Mouse (Mus musculus) forebrain, embryonic 15.5 days (tissue): ENCODE results near the gene Pigm. TPM values are rescaled to one million over a fixed set of nuclear protein-coding genes. Genes with fewer than 3 reads are reported as not detected.

Source experiments
- ATAC-seq: fragments of 200-750 bp; cut with Nextera tagmentation; replicated peaks from 2 replicates; pipeline ENCODE4 v1.8.0; 2017; ENCODE audit warnings: mild to moderate bottlenecking, moderate TSS enrichment, moderate library complexity
- H3K27ac ChIP-seq: fragments of 300-500 bp; sonication (generic); replicated peaks from 2 replicates; pipeline ENCODE4 v1.5.1; 2015; ENCODE audit warnings: mild to moderate bottlenecking, inconsistent platforms
- H3K27me3 ChIP-seq: fragments of 300-500 bp; sonication (generic); 2 replicates; pipeline ENCODE4 v1.6.1; 2015; ENCODE audit warnings: inconsistent platforms
- H3K36me3 ChIP-seq: fragments of 300-500 bp; sonication (generic); 2 replicates; pipeline ENCODE4 v1.6.1; 2015; ENCODE audit warnings: mild to moderate bottlenecking, inconsistent platforms
- H3K4me1 ChIP-seq: fragments of 300-500 bp; sonication (generic); 2 replicates; pipeline ENCODE4 v1.6.1; 2015; ENCODE audit warnings: inconsistent platforms
- H3K4me2 ChIP-seq: fragments of 300-500 bp; sonication (generic); replicated peaks from 2 replicates; pipeline ENCODE4 v1.6.1; 2015; ENCODE audit warnings: mild to moderate bottlenecking, inconsistent platforms
- H3K4me3 ChIP-seq: fragments of 300-500 bp; sonication (generic); 2 replicates; pipeline ENCODE4 v1.5.1; 2015; ENCODE audit warnings: mild to moderate bottlenecking, inconsistent platforms
- H3K9ac ChIP-seq: fragments of 300-500 bp; sonication (generic); replicated peaks from 2 replicates; pipeline ENCODE4 v1.6.1; 2015; ENCODE audit warnings: mild to moderate bottlenecking, inconsistent platforms
- H3K9me3 ChIP-seq: fragments of 300-500 bp; sonication (generic); 2 replicates; pipeline ENCODE4 v1.6.1; 2016; ENCODE audit warnings: inconsistent platforms
- WGBS: fragments of 180-500 bp; shearing (Covaris S2); methylation state at CpG from one replicate; pipeline ENCODE4 v1.1.7; 2015; ENCODE audit warnings: mixed read lengths; 5-methylcytosine and 5-hydroxymethylcytosine counted together
- polyA plus RNA-seq: library from polyadenylated mRNA; unstranded; fragments of >200 nt; fragmentation: Nextera tagmentation; extraction: Ambion mirVana; gene quantifications from 2 replicates; pipeline ENCODE4 v1.2.1, GENCODE M21; 2015

The Pigm gene
- 4.7 TPM in 2 replicates for polyA plus RNA-seq

DNA sequence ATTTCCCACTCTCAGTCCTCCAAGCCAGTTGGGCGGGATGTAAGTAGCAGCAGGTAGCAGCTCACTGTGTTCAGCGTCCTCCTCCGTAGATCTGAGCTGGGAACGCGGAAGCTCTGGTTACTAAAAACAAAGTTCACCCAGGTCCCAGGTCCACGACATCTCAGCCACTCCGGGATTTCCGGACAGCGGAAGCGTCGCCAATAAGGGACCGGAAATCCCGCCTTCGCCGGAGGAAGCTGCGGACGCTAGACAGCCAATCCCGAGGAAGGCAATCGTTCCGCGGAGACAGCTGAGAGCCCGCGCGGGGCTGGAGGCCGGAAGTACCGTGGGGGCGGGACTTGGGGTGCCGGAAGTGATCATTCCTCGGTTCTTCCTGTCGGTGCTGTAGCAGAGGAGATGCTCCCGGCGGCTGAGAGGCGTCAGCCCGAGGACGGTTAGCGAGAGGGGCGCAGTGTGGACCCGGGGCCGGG lies at the start of gene Pigm:
Gene Pigm (plus strand): TSS at position 349 of the 470 bp plus-strand sequence.
- H3K36me3 ChIP-seq, result peaks cover 14% of the 10 kb centered on the region
- ATAC-seq, result peak; percentile 99
- no peaks in the 10 kb centered on the region for H3K27me3 ChIP-seq
- H3K4me1 ChIP-seq, result peaks cover 45% of the 10 kb centered on the region
- peak within 1 kb of the TSS; percentile 91 for H3K4me3 ChIP-seq
- peak within 1 kb of the TSS; percentile 81 for H3K9ac ChIP-seq
- H3K27ac ChIP-seq, result peak within 1 kb of the TSS; percentile 67
- H3K9me3 ChIP-seq, result no peaks in the 10 kb centered on the region
- WGBS, result under 1% methylated on average over 39 of the region's 39 CpGs
- H3K4me2 ChIP-seq, result peak within 1 kb of the TSS; percentile 99

- Histone ChIP-seq H3K36me3 (no peaks in the 10 kb centered on the region), H3K27ac (no peak overlapping the region), H3K4me2 (peak overlapping the region; percentile 88), H3K4me1 (peaks cover 42% of the 10 kb centered on the region), H3K4me3 (peak overlapping the region; percentile 51), H3K27me3 (no peaks in the 10 kb centered on the region; the same call in 1 of the 2 replicates), H3K9ac (peak overlapping the region; percentile 33), H3K9me3 (no peaks in the 10 kb centered on the region)
- no peak for ATAC-seq
- 68% methylated on average over 11 of the region's 11 CpGs for WGBS
Observed at GRCm38 (mm10) chr1:172326684-172327083, 49.7 kb upstream of the Pigm start.

- Histone ChIP-seq H3K4me2 (no peak overlapping the region), H3K9me3 (no peaks in the 10 kb centered on the region), H3K9ac (no peak overlapping the region), H3K4me3 (no peak overlapping the region), H3K36me3 (no peaks in the 10 kb centered on the region), H3K27me3 (no peaks in the 10 kb centered on the region; the same call in 1 of the 2 replicates), H3K4me1 (peaks cover 42% of the 10 kb centered on the region), H3K27ac (no peak overlapping the region)
- 93% methylated on average over 16 of the region's 16 CpGs for WGBS
- ATAC-seq, result no peak
Observed at GRCm38 (mm10) chr1:172327206-172328001, 48.9 kb upstream of the Pigm start.

GRCm38 (mm10) chr1:172328041-172328440 lies 48.3 kb upstream of the Pigm start:
- 90% methylated on average over 3 of the region's 3 CpGs for WGBS
- no peak overlapping the region for H3K4me2 ChIP-seq
- no peaks in the 10 kb centered on the region for H3K9me3 ChIP-seq
- H3K36me3 ChIP-seq, result no peaks in the 10 kb centered on the region
- peaks cover 37% of the 10 kb centered on the region for H3K4me1 ChIP-seq
- no peak overlapping the region for H3K9ac ChIP-seq
- H3K4me3 ChIP-seq, result no peak overlapping the region
- no peak overlapping the region for H3K27ac ChIP-seq
- H3K27me3 ChIP-seq, result no peaks in the 10 kb centered on the region; the same call in 1 of the 2 replicates
- no peak for ATAC-seq

DNA sequence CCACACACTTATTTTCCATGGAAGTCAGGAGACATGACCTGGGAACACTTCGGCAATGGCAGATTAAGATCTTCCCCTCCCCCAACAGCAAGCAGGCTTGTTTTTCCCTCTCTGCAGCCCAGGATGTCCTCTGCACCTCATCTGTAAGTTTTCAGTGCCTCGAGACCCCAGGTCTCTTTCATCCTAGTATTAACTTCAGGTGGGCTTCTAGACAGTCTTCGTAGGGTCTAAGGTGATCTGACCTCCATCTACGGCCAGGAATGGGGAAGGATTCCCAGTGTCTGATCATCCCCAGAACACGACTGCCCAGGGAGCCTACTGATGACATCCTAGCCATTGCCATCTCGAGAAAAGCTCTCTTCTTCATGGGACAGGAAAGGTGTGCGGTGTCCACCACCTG lies 47.9 kb upstream of the Pigm start:
- H3K4me3 ChIP-seq, result peak overlapping the region; percentile 34
- WGBS, result 86% methylated on average over 7 of the region's 7 CpGs
- H3K9ac ChIP-seq, result no peak overlapping the region

GRCm38 (mm10) chr1:172329131-172329530 lies 47.2 kb upstream of the Pigm start, which contains the start of gene Kcnj9:
Gene Kcnj9 (minus strand): TSS chr1:172329318.
- 10% methylated on average over 9 of the region's 9 CpGs for WGBS
- Histone ChIP-seq H3K4me2 (peak within 1 kb of the TSS; percentile 46), H3K27ac (peak within 1 kb of the TSS; percentile 47), H3K9ac (peak within 1 kb of the TSS; percentile 37; the same call in 1 of the 2 replicates), H3K4me3 (peak within 1 kb of the TSS; percentile 34), H3K27me3 (no peaks in the 10 kb centered on the region; the same call in 1 of the 2 replicates), H3K4me1 (peaks cover 28% of the 10 kb centered on the region), H3K36me3 (no peaks in the 10 kb centered on the region), H3K9me3 (no peaks in the 10 kb centered on the region)
- ATAC-seq, result peak; percentile 88

More for the DNA sequence above, 47.9 kb upstream of the Pigm start:
- ATAC-seq, result no peak
- Histone ChIP-seq H3K9me3 (no peaks in the 10 kb centered on the region), H3K4me1 (peaks cover 32% of the 10 kb centered on the region), H3K36me3 (no peaks in the 10 kb centered on the region), H3K27me3 (no peaks in the 10 kb centered on the region; the same call in 1 of the 2 replicates), H3K4me2 (peak overlapping the region; percentile 46), H3K27ac (no peak overlapping the region)

DNA sequence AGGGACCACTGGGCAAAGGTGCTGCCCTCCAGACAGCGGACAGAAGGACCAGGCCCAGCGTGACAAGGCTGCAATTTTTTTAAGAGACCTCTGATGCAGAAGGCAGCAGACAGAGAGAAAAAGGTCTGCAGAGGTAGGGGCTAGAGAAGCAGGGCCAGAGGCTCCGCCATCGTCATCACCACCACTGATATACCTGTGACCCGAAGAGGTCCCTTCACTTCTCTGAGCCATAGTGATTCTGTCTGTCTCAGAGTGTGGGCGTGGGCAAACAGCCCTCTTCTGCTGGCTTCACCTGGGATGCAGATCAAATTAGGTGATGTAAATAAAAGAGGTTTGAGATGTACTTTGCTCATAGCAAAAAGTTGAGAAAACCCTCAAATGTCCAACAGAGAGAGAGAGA lies 46.7 kb upstream of the Pigm start:
- H3K4me1 ChIP-seq, result peaks cover 24% of the 10 kb centered on the region
- peak overlapping the region; percentile 46; the same call in 1 of the 2 replicates for H3K4me2 ChIP-seq
- 0 out of 2 replicates have a peak overlapping the region, but pooled peaks have one; percentile 37 for H3K9ac ChIP-seq
- no peaks in the 10 kb centered on the region for H3K9me3 ChIP-seq
- no peaks in the 10 kb centered on the region for H3K36me3 ChIP-seq
- 78% methylated on average over 6 of the region's 6 CpGs for WGBS
- no peaks in the 10 kb centered on the region; the same call in 1 of the 2 replicates for H3K27me3 ChIP-seq
- peak overlapping the region; percentile 47 for H3K27ac ChIP-seq
- H3K4me3 ChIP-seq, result no peak overlapping the region
- ATAC-seq, result peak; percentile 9; the same call in 1 of the 2 replicates

GRCm38 (mm10) chr1:172331422-172331947 lies 44.9 kb upstream of the Pigm start:
- Histone ChIP-seq H3K4me1 (peaks cover 16% of the 10 kb centered on the region), H3K9me3 (no peaks in the 10 kb centered on the region), H3K36me3 (no peaks in the 10 kb centered on the region), H3K27me3 (no peaks in the 10 kb centered on the region), H3K4me3 (no peak overlapping the region), H3K27ac (no peak overlapping the region), H3K9ac (no peak overlapping the region), H3K4me2 (no peak overlapping the region)
- 54% methylated on average over 8 of the region's 8 CpGs for WGBS
- ATAC-seq, result no peak

- WGBS, result 89% methylated on average over 2 of the region's 2 CpGs
- H3K9ac ChIP-seq, result no peak overlapping the region
- H3K4me3 ChIP-seq, result no peak overlapping the region
- no peaks in the 10 kb centered on the region for H3K9me3 ChIP-seq
- H3K4me1 ChIP-seq, result peaks cover 14% of the 10 kb centered on the region
- H3K4me2 ChIP-seq, result no peak overlapping the region
- no peak for ATAC-seq
- H3K36me3 ChIP-seq, result no peaks in the 10 kb centered on the region
- no peak overlapping the region for H3K27ac ChIP-seq
- H3K27me3 ChIP-seq, result no peaks in the 10 kb centered on the region
Observed at GRCm38 (mm10) chr1:172332925-172333324, 43.4 kb upstream of the Pigm start.

DNA sequence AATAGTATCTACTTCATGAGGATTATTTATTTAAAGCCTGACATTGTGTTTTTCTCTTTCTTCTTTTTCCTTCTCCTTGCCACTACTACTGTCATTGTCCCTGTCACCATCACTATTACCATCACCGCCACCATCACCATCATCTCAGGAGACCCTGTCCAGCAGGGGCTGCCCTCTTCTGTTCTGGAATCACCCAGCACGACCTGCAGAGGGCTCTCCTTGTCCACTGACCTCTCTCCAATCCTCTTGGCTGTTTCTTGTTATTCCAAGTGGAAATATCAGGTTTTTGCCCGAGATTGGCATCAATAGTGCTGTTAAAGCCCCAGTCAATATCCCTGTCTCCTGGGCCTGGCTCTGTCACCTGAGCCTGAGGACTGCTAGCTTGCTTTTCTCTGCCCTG lies 42.8 kb upstream of the Pigm start:
- no peak for ATAC-seq
- H3K4me2 ChIP-seq, result no peak overlapping the region

GRCm38 (mm10) chr1:172335804-172336203 lies 40.5 kb upstream of the Pigm start:
- no peaks in the 10 kb centered on the region for H3K36me3 ChIP-seq
- no peaks in the 10 kb centered on the region for H3K9me3 ChIP-seq
- H3K9ac ChIP-seq, result no peak overlapping the region
- no peak overlapping the region for H3K4me3 ChIP-seq
- H3K27me3 ChIP-seq, result no peaks in the 10 kb centered on the region
- H3K27ac ChIP-seq, result no peak overlapping the region
- 88% methylated on average over 15 of the region's 15 CpGs for WGBS
- H3K4me1 ChIP-seq, result peaks cover 7% of the 10 kb centered on the region
- ATAC-seq, result no peak
- no peak overlapping the region for H3K4me2 ChIP-seq

More for the DNA sequence above, 42.8 kb upstream of the Pigm start:
- H3K9me3 ChIP-seq, result no peaks in the 10 kb centered on the region
- no peak overlapping the region for H3K4me3 ChIP-seq
- no peaks in the 10 kb centered on the region for H3K36me3 ChIP-seq
- H3K9ac ChIP-seq, result no peak overlapping the region
- peaks cover 13% of the 10 kb centered on the region for H3K4me1 ChIP-seq
- no peaks in the 10 kb centered on the region for H3K27me3 ChIP-seq
- H3K27ac ChIP-seq, result no peak overlapping the region
- WGBS, result 19% methylated on average over 3 of the region's 3 CpGs
